Mouse (Mus musculus): Measurements from ENCODE around the gene Cd7. TPM values are rescaled to one million over a fixed set of nuclear protein-coding genes. Genes with fewer than 3 reads are reported as not detected.

The Cd7 gene
- polyA plus RNA-seq, 1 experiment from 2014 or later: 1.5 TPM

GRCm38 (mm10) chr11:121014896-121015300 lies 24.3 kb downstream of the Cd7 start:
- H3K9ac ChIP-seq: peak overlapping the region; percentile 26
- WGBS: 24% methylated on average over 19 of the region's 19 CpGs
- peaks cover 15% of the 10 kb centered on the region for H3K4me1 ChIP-seq
- H3K27me3 ChIP-seq: no peaks in the 10 kb centered on the region
- H3K27ac ChIP-seq: 0 out of 2 replicates have a peak overlapping the region, but pooled peaks have one; percentile 24
- H3K4me2 ChIP-seq: peak overlapping the region; percentile 57
- peak; percentile 36; the same call in 1 of the 2 replicates for ATAC-seq (ENCODE audit: borderline replicate concordance, extremely low read depth, low FRiP score, low TSS enrichment)
- H3K9me3 ChIP-seq: no peaks in the 10 kb centered on the region
- peak overlapping the region; percentile 29 for H3K4me3 ChIP-seq
- no peaks in the 10 kb centered on the region for H3K36me3 ChIP-seq

- H3K27me3 ChIP-seq: no peaks in the 10 kb centered on the region
- H3K9ac ChIP-seq: no peak overlapping the region
- no peaks in the 10 kb centered on the region for H3K9me3 ChIP-seq
- no peak overlapping the region for H3K4me3 ChIP-seq
- H3K36me3 ChIP-seq: no peaks in the 10 kb centered on the region
- peaks cover 15% of the 10 kb centered on the region for H3K4me1 ChIP-seq
- ATAC-seq (ENCODE audit: borderline replicate concordance, extremely low read depth, low FRiP score, low TSS enrichment): no peak
- no peak overlapping the region for H3K4me2 ChIP-seq
- 75% methylated on average over 7 of the region's 7 CpGs for WGBS
- H3K27ac ChIP-seq: no peak overlapping the region
Measured at GRCm38 (mm10) chr11:121013656-121014055, 25.6 kb downstream of the Cd7 start.

- H3K9ac ChIP-seq: no peak overlapping the region
- H3K9me3 ChIP-seq: no peaks in the 10 kb centered on the region
- H3K4me1 ChIP-seq: peaks cover 9% of the 10 kb centered on the region
- no peak overlapping the region for H3K4me2 ChIP-seq
- no peak overlapping the region for H3K4me3 ChIP-seq
- ATAC-seq (ENCODE audit: borderline replicate concordance, extremely low read depth, low FRiP score, low TSS enrichment): no peak
- H3K36me3 ChIP-seq: no peaks in the 10 kb centered on the region
- H3K27ac ChIP-seq: no peak overlapping the region
- 95% methylated on average over 3 of the region's 3 CpGs for WGBS
- no peaks in the 10 kb centered on the region for H3K27me3 ChIP-seq
Measured at GRCm38 (mm10) chr11:121010044-121010755, 29.0 kb downstream of the Cd7 start.

GRCm38 (mm10) chr11:121006184-121006583 lies 33.0 kb downstream of the Cd7 start:
- ATAC-seq (ENCODE audit: borderline replicate concordance, extremely low read depth, low FRiP score, low TSS enrichment): no peak
- Histone ChIP-seq H3K9ac (no peak overlapping the region), H3K4me1 (peaks cover 6% of the 10 kb centered on the region; the same call in 1 of the 2 replicates), H3K27me3 (no peaks in the 10 kb centered on the region), H3K27ac (no peak overlapping the region), H3K9me3 (no peaks in the 10 kb centered on the region), H3K4me2 (no peak overlapping the region), H3K36me3 (no peaks in the 10 kb centered on the region), H3K4me3 (no peak overlapping the region)
- 59% methylated on average over 6 of the region's 6 CpGs for WGBS

- no peak for ATAC-seq (ENCODE audit: borderline replicate concordance, extremely low read depth, low FRiP score, low TSS enrichment)
- no peak overlapping the region for H3K4me2 ChIP-seq
- peaks cover 6% of the 10 kb centered on the region; the same call in 1 of the 2 replicates for H3K4me1 ChIP-seq
- no peak overlapping the region for H3K27ac ChIP-seq
- no peak overlapping the region for H3K4me3 ChIP-seq
- H3K9me3 ChIP-seq: no peaks in the 10 kb centered on the region
- no peak overlapping the region for H3K9ac ChIP-seq
- H3K36me3 ChIP-seq: no peaks in the 10 kb centered on the region
- 56% methylated on average over 5 of the region's 5 CpGs for WGBS
- no peaks in the 10 kb centered on the region for H3K27me3 ChIP-seq
Measured at GRCm38 (mm10) chr11:121004281-121004680, 34.9 kb downstream of the Cd7 start.

GRCm38 (mm10) chr11:121001966-121002365 lies 37.3 kb downstream of the Cd7 start:
- 34% methylated on average over 4 of the region's 4 CpGs for WGBS
- Histone ChIP-seq H3K9me3 (no peaks in the 10 kb centered on the region), H3K4me1 (peaks cover 6% of the 10 kb centered on the region; the same call in 1 of the 2 replicates), H3K27me3 (no peaks in the 10 kb centered on the region), H3K27ac (no peak overlapping the region), H3K36me3 (no peaks in the 10 kb centered on the region), H3K4me2 (no peak overlapping the region), H3K9ac (no peak overlapping the region), H3K4me3 (no peak overlapping the region)
- ATAC-seq (ENCODE audit: borderline replicate concordance, extremely low read depth, low FRiP score, low TSS enrichment): no peak

- Histone ChIP-seq H3K36me3 (no peaks in the 10 kb centered on the region), H3K27ac (no peak overlapping the region), H3K9me3 (no peaks in the 10 kb centered on the region), H3K4me1 (peaks cover 12% of the 10 kb centered on the region), H3K4me3 (no peak overlapping the region), H3K27me3 (no peaks in the 10 kb centered on the region), H3K4me2 (no peak overlapping the region), H3K9ac (no peak overlapping the region)
- WGBS: 74% methylated on average over 6 of the region's 6 CpGs
- ATAC-seq (ENCODE audit: borderline replicate concordance, extremely low read depth, low FRiP score, low TSS enrichment): no peak
Measured at GRCm38 (mm10) chr11:120994741-120995140, 44.5 kb downstream of the Cd7 start.

GRCm38 (mm10) chr11:120993586-120993985 lies 45.6 kb downstream of the Cd7 start:
- Histone ChIP-seq H3K27ac (no peak overlapping the region), H3K9ac (no peak overlapping the region), H3K27me3 (no peaks in the 10 kb centered on the region), H3K4me1 (peaks cover 23% of the 10 kb centered on the region), H3K4me3 (no peak overlapping the region), H3K9me3 (no peaks in the 10 kb centered on the region), H3K4me2 (no peak overlapping the region), H3K36me3 (no peaks in the 10 kb centered on the region)
- no peak for ATAC-seq (ENCODE audit: borderline replicate concordance, extremely low read depth, low FRiP score, low TSS enrichment)
- 66% methylated on average over 5 of the region's 5 CpGs for WGBS

GRCm38 (mm10) chr11:120993080-120993479 lies 46.1 kb downstream of the Cd7 start:
- Histone ChIP-seq H3K4me3 (no peak overlapping the region), H3K9me3 (no peaks in the 10 kb centered on the region), H3K27me3 (no peaks in the 10 kb centered on the region), H3K4me2 (no peak overlapping the region), H3K36me3 (no peaks in the 10 kb centered on the region), H3K9ac (no peak overlapping the region), H3K27ac (no peak overlapping the region), H3K4me1 (peaks cover 28% of the 10 kb centered on the region)
- 96% methylated on average over 3 of the region's 3 CpGs for WGBS
- no peak for ATAC-seq (ENCODE audit: borderline replicate concordance, extremely low read depth, low FRiP score, low TSS enrichment)

GRCm38 (mm10) chr11:120991791-120992190 lies 47.4 kb downstream of the Cd7 start:
- peak overlapping the region; percentile 100 for H3K9ac ChIP-seq
- H3K4me2 ChIP-seq: peak overlapping the region; percentile 62
- H3K9me3 ChIP-seq: no peaks in the 10 kb centered on the region
- H3K27me3 ChIP-seq: no peaks in the 10 kb centered on the region
- peaks cover 35% of the 10 kb centered on the region for H3K4me1 ChIP-seq
- H3K36me3 ChIP-seq: no peaks in the 10 kb centered on the region
- H3K4me3 ChIP-seq: peak overlapping the region; percentile 83
- ATAC-seq (ENCODE audit: borderline replicate concordance, extremely low read depth, low FRiP score, low TSS enrichment): no peak
- H3K27ac ChIP-seq: peak overlapping the region; percentile 60
- WGBS: 43% methylated on average over 3 of the region's 3 CpGs

GRCm38 (mm10) chr11:120990951-120991526 lies 48.2 kb downstream of the Cd7 start, which contains the start of gene Csnk1d:
Gene Csnk1d (minus strand): TSS chr11:120991330.
- Histone ChIP-seq H3K36me3 (peaks cover 2% of the 10 kb centered on the region; the same call in 1 of the 2 replicates), H3K27ac (peak within 1 kb of the TSS; percentile 91), H3K4me3 (peak within 1 kb of the TSS; percentile 83), H3K4me2 (peak within 1 kb of the TSS; percentile 63), H3K27me3 (no peaks in the 10 kb centered on the region), H3K4me1 (peaks cover 35% of the 10 kb centered on the region), H3K9me3 (no peaks in the 10 kb centered on the region), H3K9ac (peak within 1 kb of the TSS; percentile 100)
- under 1% methylated on average over 59 of the region's 59 CpGs for WGBS
- peak; percentile 89 for ATAC-seq (ENCODE audit: borderline replicate concordance, extremely low read depth, low FRiP score, low TSS enrichment)

- H3K4me3 ChIP-seq: peak overlapping the region; percentile 83
- peak overlapping the region; percentile 100 for H3K9ac ChIP-seq
- H3K36me3 ChIP-seq: peaks cover 8% of the 10 kb centered on the region; the same call in 1 of the 2 replicates
- no peaks in the 10 kb centered on the region for H3K27me3 ChIP-seq
- ATAC-seq (ENCODE audit: borderline replicate concordance, extremely low read depth, low FRiP score, low TSS enrichment): peak; percentile 54
- H3K27ac ChIP-seq: peak overlapping the region; percentile 91
- peak overlapping the region; percentile 63 for H3K4me2 ChIP-seq
- H3K4me1 ChIP-seq: peaks cover 35% of the 10 kb centered on the region
- WGBS: under 1% methylated on average over 27 of the region's 35 CpGs
- no peaks in the 10 kb centered on the region for H3K9me3 ChIP-seq
Measured at GRCm38 (mm10) chr11:120990126-120990781, 49.0 kb downstream of the Cd7 start.
